Mouse (Mus musculus) ES-E14 (cell line): ENCODE data around the gene Degs2. TPM values are rescaled to one million over a fixed set of nuclear protein-coding genes. Genes with fewer than 3 reads are reported as not detected.
A peak's percentile ranks its signal among the peaks of the same experiment; 100 is the strongest.

Experiments
- DNase-seq: peaks from one replicate; pipeline ENCODE4 v3.0.0-alpha.2; 2013; ENCODE audit warnings: low read depth, low spot score
- H3K27ac ChIP-seq: 2 replicates; pipeline ENCODE4 v1.5.1; 2012; ENCODE audit warnings: low read depth, mild to moderate bottlenecking, low read length, moderate library complexity, mixed read lengths; ENCODE audit not compliant: poor library complexity, insufficient read depth, severe bottlenecking
- H3K36me3 ChIP-seq: 2 replicates; pipeline ENCODE4 v1.6.1; 2012; ENCODE audit warnings: mild to moderate bottlenecking, low read length, moderate library complexity, mixed read lengths; ENCODE audit not compliant: control insufficient read depth, poor library complexity, insufficient read depth, severe bottlenecking
- H3K4me1 ChIP-seq, 2 experiments: fragments of 150-350 bp in 1 of 2; sonication (generic) in 1 of 2; 2 replicates each; pipeline ENCODE4 v1.6.1; 2012; ENCODE audit warnings: low read length in 2 of 2, mild to moderate bottlenecking in 1 of 2, mixed read lengths in 1 of 2; ENCODE audit not compliant: control insufficient read depth in 2 of 2, insufficient read depth in 2 of 2, poor library complexity in 1 of 2
- H3K4me3 ChIP-seq, 2 experiments: fragments of 150-350 bp in 1 of 2; sonication (generic) in 1 of 2; 2 replicates each; pipeline ENCODE4 v1.5.1; 2012; ENCODE audit warnings: low read length in 2 of 2, low read depth in 1 of 2, mild to moderate bottlenecking in 1 of 2, mixed read lengths in 1 of 2; ENCODE audit not compliant: insufficient read depth in 1 of 2, poor library complexity in 1 of 2, severe bottlenecking in 1 of 2
- H3K9ac ChIP-seq: 2 replicates; pipeline ENCODE4 v1.6.1; 2012; ENCODE audit warnings: low read depth, mild to moderate bottlenecking, low read length, mixed read lengths; ENCODE audit not compliant: poor library complexity, insufficient read depth, severe bottlenecking
- H3K9me3 ChIP-seq: fragments of 150-350 bp; sonication (generic); 2 replicates; pipeline ENCODE4 v1.6.1; 2012; ENCODE audit warnings: low read depth, mild to moderate bottlenecking, low read length; ENCODE audit not compliant: control insufficient read depth, insufficient read depth
- CHD2 ChIP-seq: IDR thresholded peaks from 2 replicates; pipeline ENCODE4 v1.6.1; 2014; ENCODE audit warnings: mild to moderate bottlenecking, low read depth, low read length, inconsistent platforms
- HCFC1 ChIP-seq: IDR thresholded peaks from 2 replicates; pipeline ENCODE4 v1.6.1; 2012; ENCODE audit warnings: low read length, inconsistent platforms, borderline replicate concordance; ENCODE audit not compliant: insufficient read depth
- MAFK ChIP-seq: IDR thresholded peaks from 2 replicates; pipeline ENCODE4 v1.6.1; 2014; ENCODE audit warnings: mild to moderate bottlenecking, low read depth, low read length, inconsistent platforms; ENCODE audit not compliant: insufficient read depth
- ZC3H11A ChIP-seq: IDR thresholded peaks from 2 replicates; pipeline ENCODE4 v1.6.1; 2012; ENCODE audit warnings: low read depth, mild to moderate bottlenecking, inconsistent platforms, low read length, borderline replicate concordance
- ZNF384 ChIP-seq: IDR thresholded peaks from 2 replicates; pipeline ENCODE4 v1.6.1; 2012; ENCODE audit warnings: low read depth, low read length, inconsistent platforms
- in situ Hi-C, 2 experiments: fragments of 600-800 bp; cut with MboI; formaldehyde crosslinking; loops; one replicate each; pipeline ENCODE4 v1.15.1; 2025; ENCODE audit warnings: low sequenced_read_pairs in 2 of 2, inconsistent platforms in 1 of 2; ENCODE audit not compliant: unreplicated experiment in 2 of 2
- total RNA-seq: library from RNA; depleted of rRNA; stranded (reverse); fragments of 300-350 nt; gene quantifications from 2 replicates; pipeline ENCODE4 v1.2.3, GENCODE M21; 2012

The Degs2 gene
- total RNA-seq, 1 experiment, result 0.49 TPM

DNA sequence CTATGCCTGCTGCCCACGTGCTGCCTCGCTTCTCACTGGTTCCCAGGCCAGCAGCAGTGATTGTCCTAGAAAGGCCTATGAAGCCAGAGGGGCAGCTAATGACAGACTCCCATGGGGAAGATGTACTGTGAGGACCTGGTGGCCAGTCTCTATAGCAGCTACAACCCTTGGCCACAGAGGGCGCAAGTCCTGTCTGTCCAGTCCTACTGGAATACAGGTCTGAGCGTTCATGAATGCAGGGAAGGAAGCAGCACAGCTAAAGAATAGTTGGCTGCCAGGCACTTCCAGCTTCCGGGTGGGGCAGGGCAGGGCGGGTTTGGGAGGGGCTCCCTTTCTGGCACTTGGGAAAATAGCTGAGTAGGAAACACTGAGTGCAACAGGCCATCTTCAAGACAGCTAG lies 15.2 kb downstream of the Degs2 start:
- in situ Hi-C loops, result no loop called here
- no peak for DNase-seq
- TF ChIP-seq HCFC1 (no peak), MAFK (no peak), CHD2 (no peak), ZC3H11A (0 out of 2 replicates have a peak, but pooled peaks have one; percentile 11), ZNF384 (no peak)
- H3K27ac ChIP-seq, result no peak overlapping the region
- H3K4me3 ChIP-seq, result no peak overlapping the region
- peaks cover 3 to 24% of the 10 kb centered on the region in 2 experiments; a peak in 2 of 4 replicates for H3K4me1 ChIP-seq
- 0 out of 2 replicates have a peak, but pooled peaks cover 3% of the 10 kb centered on the region for H3K36me3 ChIP-seq
- H3K9ac ChIP-seq, result no peak overlapping the region
- H3K9me3 ChIP-seq, result no peaks in the 10 kb centered on the region

DNA sequence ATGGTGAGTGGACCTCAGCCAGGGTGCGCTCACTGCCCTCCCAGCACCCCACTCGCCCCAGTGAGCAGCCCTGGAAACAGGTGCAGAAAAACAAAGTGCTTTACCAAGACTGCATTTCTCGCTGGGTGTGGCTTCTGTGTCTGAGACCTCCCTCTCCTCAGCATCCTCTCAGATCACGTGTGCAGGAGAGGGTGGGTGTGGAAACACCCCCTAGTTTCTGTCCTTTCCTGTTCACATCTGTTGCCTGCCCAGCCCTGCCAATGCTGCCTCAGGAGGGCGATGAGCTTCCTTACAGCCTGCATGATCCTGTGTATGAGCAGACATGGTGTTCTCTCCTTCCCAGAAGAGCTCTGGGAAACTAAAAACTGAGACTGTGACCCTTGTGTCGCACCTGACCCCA lies 15.7 kb downstream of the Degs2 start:
- no peak for DNase-seq
- Histone ChIP-seq H3K27ac (no peak overlapping the region), H3K4me1 (peaks cover 3 to 24% of the 10 kb centered on the region in 2 experiments; a peak in 2 of 4 replicates), H3K9me3 (no peaks in the 10 kb centered on the region), H3K4me3 (no peak overlapping the region), H3K9ac (no peak overlapping the region), H3K36me3 (0 out of 2 replicates have a peak, but pooled peaks cover 3% of the 10 kb centered on the region)
- TF ChIP-seq ZNF384 (no peak), HCFC1 (no peak), MAFK (no peak), ZC3H11A (no peak)
- in situ Hi-C loops, result no loop called here

DNA sequence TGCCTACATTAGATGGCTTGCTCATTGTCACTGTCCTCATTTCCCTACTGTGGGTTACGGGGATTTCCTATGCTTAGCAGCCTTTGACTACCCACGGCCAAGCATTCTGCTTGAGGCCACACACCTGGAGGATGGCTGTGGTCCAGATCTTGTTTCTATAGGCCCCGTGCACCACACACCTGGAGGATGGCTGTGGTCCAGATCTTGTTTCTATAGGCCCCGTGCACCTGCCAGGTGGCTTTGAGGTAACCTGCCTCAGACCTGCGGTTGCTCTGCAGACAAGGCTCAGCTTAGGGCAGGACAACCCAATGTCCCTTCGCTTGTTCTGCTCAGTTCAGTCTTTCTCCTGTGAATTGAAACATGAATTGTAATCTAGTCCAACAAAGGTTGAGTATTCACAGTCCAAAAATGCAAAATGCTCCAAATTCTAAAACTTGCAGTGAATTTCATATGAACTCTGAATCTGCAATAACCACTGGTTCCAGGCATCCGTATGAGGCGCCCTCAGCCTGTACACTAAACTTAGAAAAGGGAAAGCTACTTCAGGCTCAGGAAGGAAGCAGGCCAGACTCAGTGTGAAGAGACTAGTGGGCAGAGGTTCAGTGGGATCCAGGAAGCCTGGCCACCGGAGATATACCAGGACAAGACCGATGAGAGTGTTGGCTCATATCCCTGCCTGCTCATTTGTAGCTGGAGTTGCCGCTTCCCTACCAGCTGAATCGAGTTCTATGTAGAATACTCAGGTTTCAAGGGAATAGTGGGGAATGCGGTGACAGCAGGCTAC lies 19.7 kb downstream of the Degs2 start:
- Histone ChIP-seq H3K4me1 (peaks cover 0 to 14% of the 10 kb centered on the region in 2 experiments; a peak in 2 of 4 replicates), H3K9ac (no peak overlapping the region), H3K4me3 (no peak overlapping the region), H3K9me3 (no peaks in the 10 kb centered on the region), H3K36me3 (peaks cover 10% of the 10 kb centered on the region; the same call in 1 of the 2 replicates), H3K27ac (no peak overlapping the region)
- TF ChIP-seq ZNF384 (no peak), HCFC1 (no peak), CHD2 (no peak), ZC3H11A (no peak), MAFK (no peak)
- DNase-seq, result no peak
- in situ Hi-C loops, result no loop called here

- TF ChIP-seq ZNF384 (no peak), ZC3H11A (no peak), CHD2 (no peak), MAFK (no peak), HCFC1 (no peak)
- DNase-seq, result no peak
- Histone ChIP-seq H3K9me3 (no peaks in the 10 kb centered on the region), H3K4me1 (peaks cover 0 to 2% of the 10 kb centered on the region in 2 experiments; a peak in 1 of 4 replicates), H3K27ac (no peak overlapping the region), H3K9ac (no peak overlapping the region), H3K4me3 (no peak overlapping the region), H3K36me3 (peaks cover 16% of the 10 kb centered on the region; the same call in 1 of the 2 replicates)
- in situ Hi-C loops, result no loop called here
Measured at GRCm38 (mm10) chr12:108680861-108681260, 21.3 kb downstream of the Degs2 start.
